Mouse (Mus musculus) G1E (cell line): Measurements from ENCODE around the gene Erbb2.

ENCODE experiments used
- CTCF ChIP-seq: IDR thresholded peaks from 2 replicates; pipeline ENCODE4 v1.5.1; 2012; ENCODE audit warnings: low read depth, low read length, inconsistent platforms, mixed read lengths
- GATA1 ChIP-seq: IDR thresholded peaks from 2 replicates; pipeline ENCODE4 v1.6.1; 2012; ENCODE audit warnings: borderline replicate concordance, low read length, inconsistent platforms, mixed read lengths
- GATA2 ChIP-seq: IDR thresholded peaks from 2 replicates; pipeline ENCODE4 v1.6.1; 2012; ENCODE audit warnings: low read depth, low read length, inconsistent platforms, borderline replicate concordance
- POLR2AphosphoS5 ChIP-seq: IDR thresholded peaks from 2 replicates; pipeline ENCODE4 v1.6.1; 2012; ENCODE audit warnings: low read depth, low read length, inconsistent platforms; ENCODE audit not compliant: insufficient replicate concordance
- TAL1 ChIP-seq: conservative IDR thresholded peaks from 2 replicates; pipeline ENCODE4 v1.6.1; 2012; ENCODE audit warnings: low read depth, low read length, inconsistent platforms, mixed read lengths

- TF ChIP-seq CTCF (no peak), GATA1 (no peak), POLR2AphosphoS5 (no peak), GATA2 (no peak), TAL1 (no peak)
Observed at GRCm38 (mm10) chr11:98437441-98437840, 25.2 kb downstream of the Erbb2 start.
